Mouse (Mus musculus) liver, embryonic 16.5 days (tissue): ENCODE data around the gene Dcxr. TPM values are rescaled to one million over a fixed set of nuclear protein-coding genes. Genes with fewer than 3 reads are reported as not detected.
"Not testable (repeated sequence)": the region's sequence is repeated elsewhere in the genome, so short reads cannot be mapped to it uniquely, and the experiment has no call there.

ENCODE experiments used
- ATAC-seq: fragments of 200-750 bp; cut with Nextera tagmentation; 2 replicates; pipeline ENCODE4 v1.8.0; 2017; ENCODE audit warnings: low read depth, mild to moderate bottlenecking, moderate number of reproducible peaks, moderate library complexity
- H3K27ac ChIP-seq: fragments of 300-500 bp; sonication (generic); 2 replicates; pipeline ENCODE4 v1.5.1; 2014; ENCODE audit warnings: mild to moderate bottlenecking, low read length
- H3K27me3 ChIP-seq: fragments of 300-500 bp; sonication (generic); 2 replicates; pipeline ENCODE4 v1.6.1; 2014; ENCODE audit warnings: low read depth, low read length, mixed read lengths; ENCODE audit not compliant: control insufficient read depth, insufficient read depth
- H3K36me3 ChIP-seq: fragments of 300-500 bp; sonication (generic); 2 replicates; pipeline ENCODE4 v1.6.1; 2014; ENCODE audit warnings: mild to moderate bottlenecking; ENCODE audit not compliant: control insufficient read depth, insufficient read depth
- H3K4me1 ChIP-seq: fragments of 300-500 bp; sonication (generic); 2 replicates; pipeline ENCODE4 v1.6.1; 2014; ENCODE audit warnings: low read depth, low read length, mixed read lengths; ENCODE audit not compliant: control insufficient read depth
- H3K4me2 ChIP-seq: fragments of 300-500 bp; sonication (generic); 2 replicates; pipeline ENCODE4 v1.6.1; 2014; ENCODE audit warnings: low read depth, low read length, mixed read lengths
- H3K4me3 ChIP-seq: fragments of 300-500 bp; sonication (generic); 2 replicates; pipeline ENCODE4 v1.5.1; 2014; ENCODE audit warnings: low read depth, mild to moderate bottlenecking, low read length
- H3K9ac ChIP-seq: fragments of 300-500 bp; sonication (generic); 2 replicates; pipeline ENCODE4 v1.6.1; 2014; ENCODE audit warnings: low read depth, low read length
- H3K9me3 ChIP-seq: fragments of 300-500 bp; sonication (generic); replicated peaks from 2 replicates; pipeline ENCODE4 v1.6.1; 2016; ENCODE audit warnings: low read length; ENCODE audit not compliant: control insufficient read depth
- WGBS: fragments of 180-500 bp; shearing (Covaris S2); extraction: QIAGEN DNeasy Blood & Tissue Kit; methylation state at CpG from one replicate; pipeline ENCODE4 v1.1.7; 2014; ENCODE audit not compliant: insufficient replicate concordance; 5-methylcytosine and 5-hydroxymethylcytosine counted together
- polyA plus RNA-seq: library from polyadenylated mRNA; unstranded; fragments of >200 nt; fragmentation: Nextera tagmentation; extraction: Ambion mirVana; gene quantifications from 2 replicates; pipeline ENCODE4 v1.2.1, GENCODE M21; 2015

The Dcxr gene
- polyA plus RNA-seq, 1 experiment from 2014 or later, result 27.9 TPM

- Histone ChIP-seq H3K27me3 (no peaks in the 10 kb centered on the region; the same call in 1 of the 2 replicates), H3K4me1 (peaks cover 6% of the 10 kb centered on the region), H3K27ac (no peak within 1 kb of the TSS), H3K4me2 (no peak within 1 kb of the TSS), H3K36me3 (no peaks in the 10 kb centered on the region), H3K9ac (no peak within 1 kb of the TSS), H3K4me3 (no peak within 1 kb of the TSS), H3K9me3 (no peaks in the 10 kb centered on the region)
- ATAC-seq, result no peak
- WGBS, result 66% methylated on average over 12 of the region's 12 CpGs
Observed at GRCm38 (mm10) chr11:120731858-120732680, 5.0 kb upstream of the Dcxr start, which contains the start of gene Cbr2. Gene Cbr2, minus strand, starts transcription at chr11:120732114.

- Histone ChIP-seq H3K27me3 (no peaks in the 10 kb centered on the region; the same call in 1 of the 2 replicates), H3K4me3 (no peak overlapping the region)
- WGBS, result 80% methylated on average over 1 of the region's 1 CpGs
Observed at GRCm38 (mm10) chr11:120731395-120731794, 4.3 kb upstream of the Dcxr start.

GRCm38 (mm10) chr11:120730331-120730870, 3.3 kb upstream of the Dcxr start:
- 70% methylated on average over 10 of the region's 10 CpGs for whole genome bisulfite sequencing
- no peak overlapping the region for H3K4me2 ChIP-seq
- H3K4me3 ChIP-seq, result no peak overlapping the region
- H3K4me1 ChIP-seq, result peaks cover 6% of the 10 kb centered on the region
- H3K9me3 ChIP-seq, result no peaks in the 10 kb centered on the region
- no peak overlapping the region for H3K27ac ChIP-seq
- no peaks in the 10 kb centered on the region; the same call in 1 of the 2 replicates for H3K27me3 ChIP-seq
- H3K9ac ChIP-seq, result no peak overlapping the region
- ATAC-seq, result no peak
- H3K36me3 ChIP-seq, result no peaks in the 10 kb centered on the region

More at GRCm38 (mm10) chr11:120731395-120731794, 4.3 kb upstream of the Dcxr start:
- H3K9ac ChIP-seq, result no peak overlapping the region
- H3K36me3 ChIP-seq, result no peaks in the 10 kb centered on the region
- H3K9me3 ChIP-seq, result no peaks in the 10 kb centered on the region
- no peak overlapping the region for H3K4me2 ChIP-seq
- peaks cover 6% of the 10 kb centered on the region for H3K4me1 ChIP-seq
- no peak overlapping the region for H3K27ac ChIP-seq
- no peak for ATAC-seq

- not testable (repeated sequence) for H3K27me3 ChIP-seq, H3K4me3 ChIP-seq, H3K36me3 ChIP-seq, H3K27ac ChIP-seq, H3K9me3 ChIP-seq, H3K4me1 ChIP-seq, H3K9ac ChIP-seq
- ATAC-seq, result peak; percentile 50
- H3K4me2 ChIP-seq, result peak overlapping the region; percentile 30
- 2% methylated on average over 17 of the region's 21 CpGs for WGBS
Observed at GRCm38 (mm10) chr11:120729432-120730050, 2.5 kb upstream of the Dcxr start.

- no peak for ATAC-seq
- no peak overlapping the region for H3K27ac ChIP-seq
- H3K4me1 ChIP-seq, result peaks cover 6% of the 10 kb centered on the region
- H3K9ac ChIP-seq, result no peak overlapping the region
- 74% methylated on average over 11 of the region's 11 CpGs for WGBS
- no peaks in the 10 kb centered on the region for H3K36me3 ChIP-seq
- H3K9me3 ChIP-seq, result no peaks in the 10 kb centered on the region
- H3K4me2 ChIP-seq, result no peak overlapping the region
- H3K4me3 ChIP-seq, result no peak overlapping the region
- H3K27me3 ChIP-seq, result no peaks in the 10 kb centered on the region; the same call in 1 of the 2 replicates
Observed at GRCm38 (mm10) chr11:120728530-120729240, 1.6 kb upstream of the Dcxr start.

GRCm38 (mm10) chr11:120727564-120727963, 483 bp upstream of the Dcxr start:
- Histone ChIP-seq H3K9ac (no peak overlapping the region), H3K4me3 (no peak overlapping the region), H3K4me2 (peak overlapping the region; percentile 90; the same call in 1 of the 2 replicates), H3K9me3 (no peaks in the 10 kb centered on the region), H3K27me3 (peaks cover 1% of the 10 kb centered on the region), H3K4me1 (peaks cover 6% of the 10 kb centered on the region), H3K36me3 (no peaks in the 10 kb centered on the region), H3K27ac (no peak overlapping the region)
- WGBS, result 46% methylated on average over 12 of the region's 12 CpGs
- no peak for ATAC-seq

GRCm38 (mm10) chr11:120726243-120727168, 575 bp downstream of the Dcxr start:
- ATAC-seq, result peak; percentile 38
- H3K4me1 ChIP-seq, result peaks cover 13% of the 10 kb centered on the region
- peak overlapping the region; percentile 63 for H3K9ac ChIP-seq
- WGBS, result 21% methylated on average over 34 of the region's 36 CpGs
- peak overlapping the region; percentile 56 for H3K27ac ChIP-seq
- H3K4me2 ChIP-seq, result peak overlapping the region; percentile 90
- H3K36me3 ChIP-seq, result no peaks in the 10 kb centered on the region
- peaks cover 12% of the 10 kb centered on the region for H3K27me3 ChIP-seq
- no peaks in the 10 kb centered on the region for H3K9me3 ChIP-seq
- H3K4me3 ChIP-seq, result peak overlapping the region; percentile 69

- H3K36me3 ChIP-seq, result no peaks in the 10 kb centered on the region
- peaks cover 24% of the 10 kb centered on the region for H3K27me3 ChIP-seq
- no peak for ATAC-seq
- H3K9ac ChIP-seq, result no peak overlapping the region
- WGBS, result 80% methylated on average over 7 of the region's 7 CpGs
- no peak overlapping the region for H3K27ac ChIP-seq
- H3K4me1 ChIP-seq, result peaks cover 19% of the 10 kb centered on the region
- no peaks in the 10 kb centered on the region for H3K9me3 ChIP-seq
- H3K4me3 ChIP-seq, result no peak overlapping the region
- no peak overlapping the region for H3K4me2 ChIP-seq
Observed at GRCm38 (mm10) chr11:120723509-120723908, 3.6 kb downstream of the Dcxr start.
